Mouse (Mus musculus): ENCODE results near the gene Nme7. TPM values are rescaled to one million over a fixed set of nuclear protein-coding genes. Genes with fewer than 3 reads are reported as not detected.

Nme7 gene
- polyA plus RNA-seq, 1 experiment from 2014 or later = 8.5 TPM

GRCm38 (mm10) chr1:164453146-164453545, 149.2 kb downstream of the Nme7 start:
- Histone ChIP-seq H3K27me3 (ENCODE audit: control insufficient read depth, insufficient read depth, low read depth, low read length) (peaks cover 30% of the 10 kb centered on the region), H3K9ac (ENCODE audit: low read depth, low read length) (no peak overlapping the region), H3K4me3 (ENCODE audit: low read depth, low read length) (no peak overlapping the region), H3K36me3 (ENCODE audit: control insufficient read depth, insufficient read depth) (no peaks in the 10 kb centered on the region), H3K4me2 (ENCODE audit: low read depth, low read length) (no peak overlapping the region), H3K9me3 (replicated peaks; ENCODE audit: control insufficient read depth, low read length) (no peaks in the 10 kb centered on the region), H3K27ac (ENCODE audit: low read length) (no peak overlapping the region), H3K4me1 (ENCODE audit: control insufficient read depth, low read depth, low read length) (no peaks in the 10 kb centered on the region; the same call in 1 of the 2 replicates)
- ATAC-seq (ENCODE audit: low read depth) = no peak
- WGBS (ENCODE audit: insufficient replicate concordance) = 74% methylated on average over 8 of the region's 8 CpGs

GRCm38 (mm10) chr1:164453739-164454138, 149.8 kb downstream of the Nme7 start:
- Histone ChIP-seq H3K4me3 (ENCODE audit: low read depth, low read length) (no peak overlapping the region), H3K4me2 (ENCODE audit: low read depth, low read length) (no peak overlapping the region), H3K27ac (ENCODE audit: low read length) (no peak overlapping the region), H3K27me3 (ENCODE audit: control insufficient read depth, insufficient read depth, low read depth, low read length) (peaks cover 35% of the 10 kb centered on the region), H3K36me3 (ENCODE audit: control insufficient read depth, insufficient read depth) (no peaks in the 10 kb centered on the region), H3K9me3 (replicated peaks; ENCODE audit: control insufficient read depth, low read length) (no peaks in the 10 kb centered on the region), H3K4me1 (ENCODE audit: control insufficient read depth, low read depth, low read length) (no peaks in the 10 kb centered on the region; the same call in none of the 2 replicates), H3K9ac (ENCODE audit: low read depth, low read length) (no peak overlapping the region)
- no peak for ATAC-seq (ENCODE audit: low read depth)
- WGBS (ENCODE audit: insufficient replicate concordance) = 29% methylated on average over 5 of the region's 5 CpGs

DNA sequence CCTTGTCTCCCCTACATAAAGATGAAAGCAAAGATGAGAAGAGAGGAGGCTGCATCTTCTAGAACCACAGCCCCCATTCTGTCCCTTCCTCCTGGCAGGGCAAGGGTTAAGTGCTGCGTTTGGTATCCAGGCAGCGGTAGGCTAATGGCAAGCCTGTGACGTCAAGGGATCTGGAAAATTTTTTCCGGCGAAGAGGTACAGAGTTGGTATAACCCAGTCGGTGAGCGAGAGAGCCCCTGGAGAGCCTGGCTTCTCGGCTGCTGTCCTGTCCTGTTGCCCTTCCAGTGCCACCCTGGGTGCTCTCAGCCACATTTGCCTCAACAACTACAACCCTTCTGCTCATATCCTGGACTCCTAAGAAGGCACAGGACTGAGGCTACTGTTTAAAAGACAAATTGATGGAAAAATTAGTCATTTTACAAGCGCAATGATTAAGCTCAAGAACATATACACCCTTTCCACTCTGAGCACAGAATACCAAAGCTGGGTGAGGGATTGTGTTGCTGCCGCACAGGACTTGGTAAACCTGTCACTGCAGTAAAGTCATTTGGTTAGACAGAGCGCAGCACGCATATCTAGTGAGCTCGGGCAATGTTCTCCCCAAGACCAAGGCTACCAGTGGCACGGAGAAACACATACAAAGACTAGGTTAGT, 151.0 kb downstream of the Nme7 start:
- ATAC-seq (ENCODE audit: low read depth) = no peak
- Histone ChIP-seq H3K4me2 (ENCODE audit: low read depth, low read length) (peak overlapping the region; percentile 42), H3K4me3 (ENCODE audit: low read depth, low read length) (peak overlapping the region; percentile 31), H3K36me3 (ENCODE audit: control insufficient read depth, insufficient read depth) (no peaks in the 10 kb centered on the region), H3K4me1 (ENCODE audit: control insufficient read depth, low read depth, low read length) (no peaks in the 10 kb centered on the region; the same call in none of the 2 replicates), H3K9me3 (replicated peaks; ENCODE audit: control insufficient read depth, low read length) (no peaks in the 10 kb centered on the region), H3K27ac (ENCODE audit: low read length) (peak overlapping the region; percentile 37; the same call in 1 of the 2 replicates), H3K27me3 (ENCODE audit: control insufficient read depth, insufficient read depth, low read depth, low read length) (peaks cover 46% of the 10 kb centered on the region), H3K9ac (ENCODE audit: low read depth, low read length) (no peak overlapping the region)
- 47% methylated on average over 14 of the region's 14 CpGs for WGBS (ENCODE audit: insufficient replicate concordance)

DNA sequence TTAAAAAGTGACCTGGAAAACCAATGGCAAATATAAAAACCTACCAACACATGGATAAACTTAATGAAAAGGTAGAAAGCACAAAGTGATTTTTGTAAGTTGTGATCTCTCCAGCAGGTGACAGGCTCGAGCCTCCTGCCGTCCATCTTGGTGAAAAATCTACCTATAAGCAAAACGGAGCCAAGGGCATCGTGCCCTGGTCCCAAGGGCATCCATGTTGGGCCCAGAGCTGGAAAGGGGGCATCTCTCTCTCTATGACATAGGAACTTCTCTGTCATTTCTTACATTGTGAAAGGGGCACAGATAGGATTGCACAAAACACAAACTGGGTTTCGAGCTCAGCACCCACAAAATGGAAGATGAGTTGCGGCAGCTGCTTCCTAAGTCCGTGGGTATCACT, 151.7 kb downstream of the Nme7 start:
- peak overlapping the region; percentile 58 for H3K4me2 ChIP-seq (ENCODE audit: low read depth, low read length)
- no peak overlapping the region for H3K27ac ChIP-seq (ENCODE audit: low read length)
- H3K27me3 ChIP-seq (ENCODE audit: control insufficient read depth, insufficient read depth, low read depth, low read length) = peaks cover 46% of the 10 kb centered on the region
- 56% methylated on average over 7 of the region's 7 CpGs for WGBS (ENCODE audit: insufficient replicate concordance)
- no peaks in the 10 kb centered on the region; the same call in none of the 2 replicates for H3K4me1 ChIP-seq (ENCODE audit: control insufficient read depth, low read depth, low read length)
- ATAC-seq (ENCODE audit: low read depth) = no peak
- H3K9me3 ChIP-seq (replicated peaks; ENCODE audit: control insufficient read depth, low read length) = no peaks in the 10 kb centered on the region
- peak overlapping the region; percentile 58 for H3K4me3 ChIP-seq (ENCODE audit: low read depth, low read length)
- H3K9ac ChIP-seq (ENCODE audit: low read depth, low read length) = peak overlapping the region; percentile 24; the same call in 1 of the 2 replicates
- no peaks in the 10 kb centered on the region for H3K36me3 ChIP-seq (ENCODE audit: control insufficient read depth, insufficient read depth)

GRCm38 (mm10) chr1:164456065-164456464, 152.1 kb downstream of the Nme7 start:
- no peak for ATAC-seq (ENCODE audit: low read depth)
- peak overlapping the region; percentile 24; the same call in 1 of the 2 replicates for H3K9ac ChIP-seq (ENCODE audit: low read depth, low read length)

GRCm38 (mm10) chr1:164456731-164457130, 152.8 kb downstream of the Nme7 start:
- Histone ChIP-seq H3K4me2 (ENCODE audit: low read depth, low read length) (peak overlapping the region; percentile 58), H3K36me3 (ENCODE audit: control insufficient read depth, insufficient read depth) (no peaks in the 10 kb centered on the region), H3K4me3 (ENCODE audit: low read depth, low read length) (peak overlapping the region; percentile 58), H3K27ac (ENCODE audit: low read length) (no peak overlapping the region), H3K27me3 (ENCODE audit: control insufficient read depth, insufficient read depth, low read depth, low read length) (peaks cover 46% of the 10 kb centered on the region), H3K4me1 (ENCODE audit: control insufficient read depth, low read depth, low read length) (no peaks in the 10 kb centered on the region; the same call in none of the 2 replicates), H3K9me3 (replicated peaks; ENCODE audit: control insufficient read depth, low read length) (no peaks in the 10 kb centered on the region), H3K9ac (ENCODE audit: low read depth, low read length) (peak overlapping the region; percentile 50; the same call in 1 of the 2 replicates)
- WGBS (ENCODE audit: insufficient replicate concordance) = 7% methylated on average over 8 of the region's 8 CpGs
- ATAC-seq (ENCODE audit: low read depth) = no peak

More at GRCm38 (mm10) chr1:164456065-164456464, 152.1 kb downstream of the Nme7 start:
- no peaks in the 10 kb centered on the region for H3K9me3 ChIP-seq (replicated peaks; ENCODE audit: control insufficient read depth, low read length)
- H3K4me2 ChIP-seq (ENCODE audit: low read depth, low read length) = peak overlapping the region; percentile 58
- H3K36me3 ChIP-seq (ENCODE audit: control insufficient read depth, insufficient read depth) = no peaks in the 10 kb centered on the region
- no peaks in the 10 kb centered on the region; the same call in none of the 2 replicates for H3K4me1 ChIP-seq (ENCODE audit: control insufficient read depth, low read depth, low read length)
- H3K4me3 ChIP-seq (ENCODE audit: low read depth, low read length) = peak overlapping the region; percentile 58
- H3K27me3 ChIP-seq (ENCODE audit: control insufficient read depth, insufficient read depth, low read depth, low read length) = peaks cover 46% of the 10 kb centered on the region
- 30% methylated on average over 6 of the region's 6 CpGs for WGBS (ENCODE audit: insufficient replicate concordance)
- no peak overlapping the region for H3K27ac ChIP-seq (ENCODE audit: low read length)

DNA sequence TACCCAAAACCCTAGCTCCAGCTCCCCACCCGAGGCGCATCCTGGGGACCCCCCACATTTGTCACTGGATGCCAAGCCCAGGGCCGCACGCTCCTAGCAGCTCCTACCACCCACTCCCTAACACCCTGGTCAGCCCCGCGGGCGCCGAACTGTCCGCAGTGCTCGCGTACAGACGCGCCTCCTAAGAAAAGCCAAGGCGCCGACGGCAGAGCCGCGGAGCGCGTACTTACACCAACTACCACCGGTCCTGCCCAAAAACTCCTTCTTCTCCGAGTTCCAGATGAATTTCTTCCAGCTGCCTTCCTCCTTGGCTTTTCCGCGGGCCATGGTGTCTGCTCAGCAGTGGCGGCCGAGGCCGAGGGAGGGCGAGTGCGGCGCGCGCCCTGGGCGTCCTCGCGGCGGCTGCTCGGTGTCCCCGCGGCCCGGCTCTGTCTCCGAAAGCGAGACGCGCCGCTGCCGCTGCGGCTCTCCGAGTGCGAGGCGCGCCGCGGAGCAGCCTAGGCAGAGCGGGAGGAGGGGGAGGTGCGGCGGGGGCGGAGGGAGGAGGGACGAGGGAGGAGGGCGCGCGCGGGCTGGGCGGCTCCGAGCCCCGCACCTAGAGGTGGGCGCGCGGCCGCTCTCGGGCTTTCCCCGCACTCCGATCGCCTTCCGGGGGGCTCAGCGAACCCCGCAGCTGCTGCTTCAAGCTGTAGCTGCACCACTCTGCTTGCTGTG, 153.8 kb downstream of the Nme7 start:
- H3K9me3 ChIP-seq (replicated peaks; ENCODE audit: control insufficient read depth, low read length) = no peaks in the 10 kb centered on the region
- H3K4me1 ChIP-seq (ENCODE audit: control insufficient read depth, low read depth, low read length) = no peaks in the 10 kb centered on the region; the same call in none of the 2 replicates
- H3K4me2 ChIP-seq (ENCODE audit: low read depth, low read length) = peak overlapping the region; percentile 58
- peak overlapping the region; percentile 58 for H3K4me3 ChIP-seq (ENCODE audit: low read depth, low read length)
- H3K27me3 ChIP-seq (ENCODE audit: control insufficient read depth, insufficient read depth, low read depth, low read length) = peaks cover 46% of the 10 kb centered on the region
- H3K27ac ChIP-seq (ENCODE audit: low read length) = peak overlapping the region; percentile 72
- 2% methylated on average over 59 of the region's 76 CpGs for WGBS (ENCODE audit: insufficient replicate concordance)
- H3K9ac ChIP-seq (ENCODE audit: low read depth, low read length) = peak overlapping the region; percentile 50
- peak; percentile 70 for ATAC-seq (ENCODE audit: low read depth)
- H3K36me3 ChIP-seq (ENCODE audit: control insufficient read depth, insufficient read depth) = no peaks in the 10 kb centered on the region

GRCm38 (mm10) chr1:164458245-164458613, 154.3 kb downstream of the Nme7 start, which contains the start of gene Atp1b1:
Gene Atp1b1 (minus strand): TSS chr1:164458355.
- H3K9me3 ChIP-seq (replicated peaks; ENCODE audit: control insufficient read depth, low read length) = no peaks in the 10 kb centered on the region
- under 1% methylated on average over 35 of the region's 35 CpGs for WGBS (ENCODE audit: insufficient replicate concordance)

More at GRCm38 (mm10) chr1:164458245-164458613, 154.3 kb downstream of the Nme7 start, which contains the start of gene Atp1b1:
- H3K27ac ChIP-seq (ENCODE audit: low read length) = peak within 1 kb of the TSS; percentile 76
- peak within 1 kb of the TSS; percentile 50 for H3K9ac ChIP-seq (ENCODE audit: low read depth, low read length)
- peaks cover 46% of the 10 kb centered on the region for H3K27me3 ChIP-seq (ENCODE audit: control insufficient read depth, insufficient read depth, low read depth, low read length)
- ATAC-seq (ENCODE audit: low read depth) = peak; percentile 83
- H3K4me3 ChIP-seq (ENCODE audit: low read depth, low read length) = peak within 1 kb of the TSS; percentile 58
- no peaks in the 10 kb centered on the region; the same call in 1 of the 2 replicates for H3K4me1 ChIP-seq (ENCODE audit: control insufficient read depth, low read depth, low read length)
- H3K4me2 ChIP-seq (ENCODE audit: low read depth, low read length) = peak within 1 kb of the TSS; percentile 58
- H3K36me3 ChIP-seq (ENCODE audit: control insufficient read depth, insufficient read depth) = no peaks in the 10 kb centered on the region

Measured in liver, embryonic 16.5 days (tissue).